Mouse (Mus musculus) CH12.LX (cell line): ENCODE data around the gene Xpo6.

ENCODE experiments used
- BHLHE40 ChIP-seq: IDR thresholded peaks from 2 replicates; pipeline ENCODE4 v1.6.1; 2011; ENCODE audit warnings: mild to moderate bottlenecking, low read depth, low read length, improper control_type of control experiment
- CHD2 ChIP-seq: IDR thresholded peaks from 2 replicates; pipeline ENCODE4 v1.6.1; 2011; ENCODE audit warnings: low read length, improper control_type of control experiment
- CTCF ChIP-seq, 2 experiments: IDR thresholded peaks in 1 of 2; conservative IDR thresholded peaks in 1 of 2; 2 replicates each; pipeline ENCODE4 v1.5.1; 2011 to 2012; ENCODE audit warnings: low read depth in 2 of 2, low read length in 2 of 2, improper control_type of control experiment in 1 of 2, inconsistent platforms in 1 of 2, mild to moderate bottlenecking in 1 of 2, moderate library complexity in 1 of 2
- EP300 ChIP-seq: IDR thresholded peaks from 2 replicates; pipeline ENCODE4 v1.6.1; 2011; ENCODE audit warnings: low read length, improper control_type of control experiment
- ETS1 ChIP-seq: conservative IDR thresholded peaks from 2 replicates; pipeline ENCODE4 v1.6.1; 2012; ENCODE audit warnings: low read depth, mild to moderate bottlenecking, inconsistent platforms, low read length, improper control_type of control experiment, moderate library complexity
- IRF4 ChIP-seq: IDR thresholded peaks from 2 replicates; pipeline ENCODE4 v1.6.1; 2014; ENCODE audit warnings: low read depth, mild to moderate bottlenecking, inconsistent platforms, low read length, improper control_type of control experiment
- KAT2A ChIP-seq: IDR thresholded peaks from 2 replicates; pipeline ENCODE4 v1.6.1; 2012; ENCODE audit warnings: low read length, improper control_type of control experiment, inconsistent platforms; ENCODE audit not compliant: insufficient replicate concordance
- MAX ChIP-seq: IDR thresholded peaks from 2 replicates; pipeline ENCODE4 v1.6.1; 2011; ENCODE audit warnings: low read length, improper control_type of control experiment
- NRF1 ChIP-seq: IDR thresholded peaks from 2 replicates; pipeline ENCODE4 v1.6.1; 2014; ENCODE audit warnings: low read depth, mild to moderate bottlenecking, inconsistent platforms, low read length, improper control_type of control experiment, moderate library complexity
- POLR2A ChIP-seq: IDR thresholded peaks from 2 replicates; pipeline ENCODE4 v1.6.1; 2011; ENCODE audit warnings: low read depth, mild to moderate bottlenecking, improper control_type of control experiment, low read length
- TCF12 ChIP-seq: IDR thresholded peaks from 2 replicates; pipeline ENCODE4 v1.6.1; 2014; ENCODE audit warnings: low read depth, mild to moderate bottlenecking, inconsistent platforms, low read length, improper control_type of control experiment
- ZC3H11A ChIP-seq: IDR thresholded peaks from 2 replicates; pipeline ENCODE4 v1.6.1; 2012; ENCODE audit warnings: low read depth, mild to moderate bottlenecking, inconsistent platforms, low read length, improper control_type of control experiment
- ZKSCAN1 ChIP-seq: IDR thresholded peaks from 2 replicates; pipeline ENCODE4 v1.6.1; 2012; ENCODE audit warnings: low read depth, inconsistent platforms, low read length, improper control_type of control experiment, borderline replicate concordance

GRCm38 (mm10) chr7:126189517-126189916 lies 10.8 kb downstream of the Xpo6 start:
- TF ChIP-seq CTCF (conservative IDR thresholded peaks at IDR 0.05 in 1 of 2, IDR thresholded peaks at IDR 0.05 in 1 of 2; ENCODE audit: low read depth in 2 of 2, low read length in 2 of 2) (no peak), IRF4 (no peak), NRF1 (no peak), EP300 (no peak), ZC3H11A (no peak), ETS1 (no peak), CHD2 (no peak), KAT2A (no peak), TCF12 (no peak), POLR2A (no peak), BHLHE40 (no peak), ZKSCAN1 (no peak), MAX (no peak)
